Mouse (Mus musculus) neural tube, embryonic 11.5 days (tissue): ENCODE data around the gene Scp2. TPM values are rescaled to one million over a fixed set of nuclear protein-coding genes. Genes with fewer than 3 reads are reported as not detected.

Experiments used
- ATAC-seq: fragments of 200-750 bp; cut with Nextera tagmentation; 2 replicates; pipeline ENCODE4 v1.8.0; 2017; ENCODE audit warnings: moderate number of reproducible peaks, mild to moderate bottlenecking, moderate TSS enrichment, moderate library complexity; ENCODE audit not compliant: insufficient read depth, low FRiP score, low TSS enrichment
- DNase-seq: peaks from one replicate; pipeline ENCODE4 v3.0.0-alpha.2; 2015; ENCODE audit warnings: low spot score
- H3K27ac ChIP-seq: fragments of 300-500 bp; sonication (generic); 2 replicates; pipeline ENCODE4 v1.5.1; 2014; ENCODE audit warnings: low read depth, mild to moderate bottlenecking, low read length
- H3K27me3 ChIP-seq: fragments of 300-500 bp; sonication (generic); 2 replicates; pipeline ENCODE4 v1.6.1; 2014; ENCODE audit warnings: mild to moderate bottlenecking, low read length, mixed read lengths; ENCODE audit not compliant: control insufficient read depth, insufficient read depth
- H3K36me3 ChIP-seq: fragments of 300-500 bp; sonication (generic); 2 replicates; pipeline ENCODE4 v1.6.1; 2014; ENCODE audit warnings: mild to moderate bottlenecking, low read length, moderate library complexity, mixed read lengths; ENCODE audit not compliant: control insufficient read depth, insufficient read depth
- H3K4me1 ChIP-seq: fragments of 300-500 bp; sonication (generic); 2 replicates; pipeline ENCODE4 v1.6.1; 2014; ENCODE audit warnings: low read length, mixed read lengths; ENCODE audit not compliant: control insufficient read depth, insufficient read depth
- H3K4me2 ChIP-seq: fragments of 300-500 bp; sonication (generic); 2 replicates; pipeline ENCODE4 v1.6.1; 2014; ENCODE audit warnings: low read depth, mild to moderate bottlenecking, moderate library complexity
- H3K4me3 ChIP-seq: fragments of 300-500 bp; sonication (generic); 2 replicates; pipeline ENCODE4 v1.5.1; 2014; ENCODE audit warnings: low read depth, low read length
- H3K9ac ChIP-seq: fragments of 300-500 bp; sonication (generic); 2 replicates; pipeline ENCODE4 v1.6.1; 2014; ENCODE audit warnings: mild to moderate bottlenecking, low read length
- H3K9me3 ChIP-seq: fragments of 300-500 bp; sonication (generic); 2 replicates; pipeline ENCODE4 v1.6.1; 2016; ENCODE audit warnings: low read length; ENCODE audit not compliant: control insufficient read depth
- WGBS: fragments of 180-500 bp; shearing (Covaris S2); extraction: QIAGEN DNeasy Blood & Tissue Kit; methylation state at CpG from one replicate; pipeline ENCODE4 v1.1.7; 2014; 5-methylcytosine and 5-hydroxymethylcytosine counted together
- microRNA-seq: library from miRNA; unstranded; fragments of <30 nt; microRNA quantifications from one replicate; pipeline ENCODE4, GENCODE M21; 2016
- polyA plus RNA-seq: library from polyadenylated mRNA; unstranded; fragments of >200 nt; fragmentation: Nextera tagmentation; extraction: Ambion mirVana; gene quantifications from 2 replicates; pipeline ENCODE4 v1.2.1, GENCODE M21; 2014

Scp2 gene
- polyA plus RNA-seq, 1 experiment from 2014 or later = 202 TPM

GRCm38 (mm10) chr4:107995727-107996126 is 149.1 kb downstream of the Scp2 start:
- no peaks in the 10 kb centered on the region for H3K36me3 ChIP-seq

DNA sequence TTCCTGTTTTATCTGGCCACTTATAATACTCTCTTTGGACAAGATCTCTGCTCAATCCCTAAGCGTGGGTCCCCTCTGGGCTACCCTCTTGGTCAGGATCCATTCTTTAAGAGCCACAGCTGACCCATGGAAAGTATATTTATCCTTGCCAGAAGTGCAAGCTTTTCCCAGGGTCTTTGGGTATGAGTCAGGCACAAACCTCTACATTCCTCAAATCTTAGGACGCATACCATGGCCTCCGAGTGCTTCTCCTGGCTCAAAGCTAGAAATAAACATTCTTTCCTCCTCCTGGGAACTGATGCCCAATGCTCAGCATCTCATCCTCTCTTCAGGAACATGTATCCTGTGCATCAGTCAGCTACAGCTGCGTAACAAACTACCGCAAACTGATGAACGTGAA is 149.8 kb downstream of the Scp2 start:
- H3K4me3 ChIP-seq = no peak overlapping the region
- DNase-seq = no peak
- ATAC-seq = no peak
- H3K27me3 ChIP-seq = no peaks in the 10 kb centered on the region
- H3K4me1 ChIP-seq = no peaks in the 10 kb centered on the region
- WGBS = 97% methylated on average over 6 of the region's 6 CpGs
- no peaks in the 10 kb centered on the region for H3K9me3 ChIP-seq
- H3K9ac ChIP-seq = no peak overlapping the region
- H3K27ac ChIP-seq = no peak overlapping the region
- no peak overlapping the region for H3K4me2 ChIP-seq
- no peaks in the 10 kb centered on the region for H3K36me3 ChIP-seq

More at GRCm38 (mm10) chr4:107995727-107996126, 149.1 kb downstream of the Scp2 start:
- no peak for ATAC-seq
- no peak for DNase-seq
- Histone ChIP-seq H3K9me3 (no peaks in the 10 kb centered on the region), H3K4me3 (no peak overlapping the region), H3K9ac (no peak overlapping the region), H3K27ac (no peak overlapping the region), H3K4me1 (no peaks in the 10 kb centered on the region), H3K4me2 (no peak overlapping the region), H3K27me3 (no peaks in the 10 kb centered on the region)
- WGBS = 86% methylated on average over 6 of the region's 6 CpGs

Small RNA genes within 50 kb of the gene (microRNA-seq; reads per million reads assigned to microRNA genes)
- gene Mir6397 = not detected

Other genes starting within 250 kb of the Scp2 start
- 34.8 and 35.0 TPM in 2 replicates for gene Cpt2, start 221.4 kb downstream of the Scp2 start, polyA plus RNA-seq
- gene Slc1a7, start 176.7 kb downstream of the Scp2 start, polyA plus RNA-seq = not detected in 2 replicates
- 0.36 and 0.42 TPM in 2 replicates for gene Podn, start 48.6 kb downstream of the Scp2 start, polyA plus RNA-seq
- 15.4 and 16.5 TPM in 2 replicates for gene Echdc2, start 20.4 kb upstream of the Scp2 start, polyA plus RNA-seq
- not detected in 2 replicates for gene Zyg11a, start 73.0 kb upstream of the Scp2 start, polyA plus RNA-seq
- 21.5 and 24.0 TPM in 2 replicates for gene Zyg11b, start 156.1 kb upstream of the Scp2 start, polyA plus RNA-seq
- 48.5 and 55.3 TPM in 2 replicates for gene Coa7, start 183.1 kb upstream of the Scp2 start, polyA plus RNA-seq
- 2.7 and 4.3 TPM in 2 replicates for gene Shisal2a, start 238.4 kb upstream of the Scp2 start, polyA plus RNA-seq